Mouse (Mus musculus): ENCODE results near the gene Olfr1359.

DNA sequence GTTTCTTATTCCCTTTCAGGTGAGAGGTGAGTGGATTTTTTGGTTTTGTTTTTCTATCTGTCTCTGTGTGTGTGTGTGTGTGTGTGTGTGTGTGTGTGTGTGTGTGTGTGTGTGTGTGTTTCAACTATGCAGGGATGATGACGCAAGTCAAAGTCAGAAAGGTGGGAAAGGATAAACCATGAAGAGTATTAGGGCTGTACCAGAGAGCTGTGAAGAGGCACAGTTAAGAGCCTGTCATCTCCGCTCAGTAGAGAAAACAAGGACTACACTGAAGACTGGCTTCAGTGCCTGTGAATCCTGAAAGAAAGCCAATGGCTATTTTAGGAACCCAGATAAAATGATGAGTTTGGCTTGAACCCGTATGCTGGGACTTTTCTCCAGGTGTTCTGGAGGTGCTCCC lies 53.9 kb downstream of the Olfr1359 start:
- TF ChIP-seq CTCF (IDR thresholded peaks at IDR 0.05; ENCODE audit: low read depth) (no peak), EP300 (IDR thresholded peaks at IDR 0.05; ENCODE audit: low read depth) (no peak)

Data from liver, postnatal 0 days (tissue).